Mouse (Mus musculus) embryonic facial prominence, embryonic 15.5 days (tissue): ENCODE measurements around the gene Haspin. TPM values are rescaled to one million over a fixed set of nuclear protein-coding genes. Genes with fewer than 3 reads are reported as not detected.

Source experiments
- ATAC-seq: fragments of 200-750 bp; cut with Nextera tagmentation; 2 replicates; pipeline ENCODE4 v1.8.0; 2017; ENCODE audit warnings: low read depth, moderate TSS enrichment; ENCODE audit not compliant: insufficient number of reproducible peaks, low FRiP score, low TSS enrichment
- H3K27ac ChIP-seq: fragments of 300-500 bp; sonication (generic); replicated peaks from 2 replicates; pipeline ENCODE4 v1.5.1; 2015; ENCODE audit warnings: mild to moderate bottlenecking, inconsistent platforms
- H3K27me3 ChIP-seq: fragments of 300-500 bp; sonication (generic); 2 replicates; pipeline ENCODE4 v1.6.1; 2015; ENCODE audit warnings: inconsistent platforms
- H3K36me3 ChIP-seq: fragments of 300-500 bp; sonication (generic); 2 replicates; pipeline ENCODE4 v1.6.1; 2015; ENCODE audit warnings: mild to moderate bottlenecking, inconsistent platforms
- H3K4me1 ChIP-seq: fragments of 300-500 bp; sonication (generic); 2 replicates; pipeline ENCODE4 v1.6.1; 2015; ENCODE audit warnings: inconsistent platforms
- H3K4me2 ChIP-seq: fragments of 300-500 bp; sonication (generic); replicated peaks from 2 replicates; pipeline ENCODE4 v1.6.1; 2015; ENCODE audit warnings: mild to moderate bottlenecking, inconsistent platforms
- H3K4me3 ChIP-seq: fragments of 300-500 bp; sonication (generic); replicated peaks from 2 replicates; pipeline ENCODE4 v1.5.1; 2015; ENCODE audit warnings: mild to moderate bottlenecking, inconsistent platforms
- H3K9ac ChIP-seq: fragments of 300-500 bp; sonication (generic); 2 replicates; pipeline ENCODE4 v1.6.1; 2015; ENCODE audit warnings: inconsistent platforms
- H3K9me3 ChIP-seq: fragments of 300-500 bp; sonication (generic); replicated peaks from 2 replicates; pipeline ENCODE4 v1.6.1; 2016; ENCODE audit warnings: inconsistent platforms
- WGBS: fragments of 180-500 bp; shearing (Covaris S2); methylation state at CpG from one replicate; pipeline ENCODE4 v1.1.7; 2015; 5-methylcytosine and 5-hydroxymethylcytosine counted together
- polyA plus RNA-seq: library from polyadenylated mRNA; unstranded; fragments of >200 nt; fragmentation: Nextera tagmentation; extraction: Ambion mirVana; gene quantifications from 2 replicates; pipeline ENCODE4 v1.2.1, GENCODE M21; 2015

Haspin gene
- polyA plus RNA-seq, 1 experiment from 2014 or later = 10.9 TPM

- 77% methylated on average over 4 of the region's 4 CpGs for WGBS
- H3K4me2 ChIP-seq = no peak overlapping the region
- H3K27ac ChIP-seq = no peak overlapping the region
- ATAC-seq = no peak
- no peaks in the 10 kb centered on the region for H3K4me1 ChIP-seq
- H3K4me3 ChIP-seq = no peak overlapping the region
- H3K9ac ChIP-seq = no peak overlapping the region
- no peaks in the 10 kb centered on the region for H3K9me3 ChIP-seq
- H3K27me3 ChIP-seq = no peaks in the 10 kb centered on the region
- no peaks in the 10 kb centered on the region for H3K36me3 ChIP-seq
These were observed 36.8 kb downstream of the Haspin start for GRCm38 (mm10) chr11:73101308-73101707.

GRCm38 (mm10) chr11:73099976-73100750, 37.9 kb downstream of the Haspin start:
- ATAC-seq = no peak
- Histone ChIP-seq H3K27ac (no peak overlapping the region), H3K4me1 (no peaks in the 10 kb centered on the region), H3K4me2 (no peak overlapping the region), H3K4me3 (no peak overlapping the region), H3K9ac (no peak overlapping the region), H3K27me3 (no peaks in the 10 kb centered on the region), H3K9me3 (no peaks in the 10 kb centered on the region), H3K36me3 (no peaks in the 10 kb centered on the region)
- WGBS = 57% methylated on average over 14 of the region's 14 CpGs

- no peaks in the 10 kb centered on the region for H3K4me1 ChIP-seq
- H3K4me3 ChIP-seq = no peak overlapping the region
- WGBS = 57% methylated on average over 5 of the region's 5 CpGs
- no peaks in the 10 kb centered on the region for H3K36me3 ChIP-seq
- H3K27ac ChIP-seq = no peak overlapping the region
- H3K9me3 ChIP-seq = no peaks in the 10 kb centered on the region
- ATAC-seq = no peak
- no peak overlapping the region for H3K9ac ChIP-seq
- H3K27me3 ChIP-seq = no peaks in the 10 kb centered on the region
- no peak overlapping the region for H3K4me2 ChIP-seq
These were observed 39.2 kb downstream of the Haspin start for GRCm38 (mm10) chr11:73098860-73099259.

GRCm38 (mm10) chr11:73094231-73094995, 43.7 kb downstream of the Haspin start:
- no peak overlapping the region for H3K4me2 ChIP-seq
- no peaks in the 10 kb centered on the region for H3K27me3 ChIP-seq
- no peak for ATAC-seq
- H3K36me3 ChIP-seq = no peaks in the 10 kb centered on the region
- 67% methylated on average over 11 of the region's 11 CpGs for WGBS
- H3K9ac ChIP-seq = no peak overlapping the region
- no peak overlapping the region for H3K27ac ChIP-seq
- no peaks in the 10 kb centered on the region for H3K4me1 ChIP-seq
- H3K4me3 ChIP-seq = no peak overlapping the region
- no peaks in the 10 kb centered on the region for H3K9me3 ChIP-seq

GRCm38 (mm10) chr11:73092877-73093276, 45.2 kb downstream of the Haspin start:
- Histone ChIP-seq H3K27ac (no peak overlapping the region), H3K27me3 (no peaks in the 10 kb centered on the region), H3K9me3 (no peaks in the 10 kb centered on the region), H3K4me2 (no peak overlapping the region), H3K9ac (no peak overlapping the region), H3K4me1 (peaks cover 2% of the 10 kb centered on the region; the same call in 1 of the 2 replicates), H3K4me3 (no peak overlapping the region), H3K36me3 (no peaks in the 10 kb centered on the region)
- ATAC-seq = no peak
- 66% methylated on average over 7 of the region's 7 CpGs for WGBS

GRCm38 (mm10) chr11:73092057-73092456, 46.0 kb downstream of the Haspin start:
- Histone ChIP-seq H3K27me3 (no peaks in the 10 kb centered on the region), H3K4me2 (no peak overlapping the region), H3K9ac (no peak overlapping the region), H3K36me3 (no peaks in the 10 kb centered on the region), H3K4me1 (peaks cover 4% of the 10 kb centered on the region; the same call in 1 of the 2 replicates), H3K4me3 (no peak overlapping the region), H3K9me3 (no peaks in the 10 kb centered on the region), H3K27ac (no peak overlapping the region)
- WGBS = 75% methylated on average over 4 of the region's 4 CpGs
- no peak for ATAC-seq

- no peak overlapping the region for H3K9ac ChIP-seq
- H3K27me3 ChIP-seq = no peaks in the 10 kb centered on the region
- no peak for ATAC-seq
- no peaks in the 10 kb centered on the region for H3K9me3 ChIP-seq
- no peaks in the 10 kb centered on the region for H3K36me3 ChIP-seq
- no peak overlapping the region for H3K27ac ChIP-seq
- H3K4me1 ChIP-seq = peaks cover 4% of the 10 kb centered on the region; the same call in 1 of the 2 replicates
- no peak overlapping the region for H3K4me2 ChIP-seq
- H3K4me3 ChIP-seq = no peak overlapping the region
- 84% methylated on average over 2 of the region's 2 CpGs for WGBS
These were observed 47.3 kb downstream of the Haspin start for GRCm38 (mm10) chr11:73090826-73091225.

GRCm38 (mm10) chr11:73090283-73090682, 47.8 kb downstream of the Haspin start, which contains the start of gene Itgae:
Gene Itgae (plus strand): TSS chr11:73090583.
- Histone ChIP-seq H3K4me2 (no peak within 1 kb of the TSS), H3K27ac (no peak within 1 kb of the TSS), H3K27me3 (no peaks in the 10 kb centered on the region), H3K9ac (no peak within 1 kb of the TSS), H3K4me1 (peaks cover 6% of the 10 kb centered on the region), H3K4me3 (no peak within 1 kb of the TSS), H3K9me3 (no peaks in the 10 kb centered on the region), H3K36me3 (no peaks in the 10 kb centered on the region)
- ATAC-seq = no peak
- 83% methylated on average over 4 of the region's 4 CpGs for WGBS

- Histone ChIP-seq H3K36me3 (0 out of 2 replicates have a peak, but pooled peaks cover 6% of the 10 kb centered on the region), H3K27ac (no peak overlapping the region), H3K4me3 (no peak overlapping the region), H3K9me3 (no peaks in the 10 kb centered on the region), H3K27me3 (no peaks in the 10 kb centered on the region), H3K4me2 (no peak overlapping the region), H3K9ac (no peak overlapping the region), H3K4me1 (peaks cover 15% of the 10 kb centered on the region)
- ATAC-seq = no peak
- 52% methylated on average over 6 of the region's 6 CpGs for WGBS
These were observed 50.2 kb downstream of the Haspin start for GRCm38 (mm10) chr11:73087700-73088480.
